8 mouse cellular contexts compared by ENCODE assay signal in genomic region chrX:20704295-20705082, GRCm38 (mm10). TPM values are rescaled to one million over a fixed set of nuclear protein-coding genes. Genes with fewer than 3 reads are reported as not detected.
A peak's percentile ranks its signal among the peaks of the same experiment; 100 is the strongest.
DNase-seq lines count a peak whose midpoint lies in the region; ATAC-seq and TF ChIP-seq lines count a peak whose summit lies in the region.

No protein-coding gene starts in this region.

- H3K9ac ChIP-seq in lung, postnatal 0 days (replicated peaks; ENCODE audit: low read depth): peak overlapping the region; percentile 29; the same call in 1 of the 2 replicates

- no peak for TF ChIP-seq CTCF in Patski (IDR thresholded peaks at IDR 0.05)
- TF ChIP-seq CTCF in lung, postnatal 0 days (IDR thresholded peaks at IDR 0.05): no peak

- 14% methylated on average over 32 of the region's 32 CpGs for WGBS in hindbrain, embryonic 10.5 days
- 10% methylated on average over 30 of the region's 32 CpGs for WGBS in lung, postnatal 0 days

- H3K4me3 ChIP-seq in hindbrain, embryonic 10.5 days: peak overlapping the region; percentile 68
- peak overlapping the region; percentile 54 for H3K4me3 ChIP-seq in lung, postnatal 0 days (ENCODE audit: low read depth, low read length)

- CTCF ChIA-PET in Patski (lab: Charles Lee): no interaction called here

- H3K4me2 ChIP-seq in lung, postnatal 0 days (replicated peaks; ENCODE audit: low read depth, low read length): peak overlapping the region; percentile 59

- no peak for TF ChIP-seq EP300 in lung, postnatal 0 days (IDR thresholded peaks at IDR 0.05)

- POLR2A ChIA-PET in Patski (lab: Charles Lee): no interaction called here

- peak; percentile 33 for DNase-seq in Patski (ENCODE audit: low read depth, low spot score)
- peak; percentile 91 for DNase-seq in cerebellum, adult 9-11 months
- peak; percentile 68 to 83 for DNase-seq in frontal cortex, adult 2 months (ENCODE audit: extremely low spot score in 1 of 2, low spot score in 1 of 2)
- peak; percentile 81 for DNase-seq in hindbrain, embryonic 10.5 days (ENCODE audit: low spot score)
- DNase-seq in layer of hippocampus, postnatal 10 days (ENCODE audit: low spot score in 2 of 2): peak; percentile 63 to 66
- peak; percentile 95 for DNase-seq in lung, postnatal 0 days (ENCODE audit: low spot score)
- DNase-seq in ovary, postnatal 36 days (ENCODE audit: low spot score): peak; percentile 77
- peak; percentile 74 for DNase-seq in thymus, postnatal 25 days

- in situ Hi-C loops in Patski (cut with MboI; ENCODE audit: low pct_unique_long_range_greater_than_20kb): no loop called here

- peak overlapping the region; percentile 90 for H3K27ac ChIP-seq in hindbrain, embryonic 10.5 days
- peak overlapping the region; percentile 86 for H3K27ac ChIP-seq in lung, postnatal 0 days (ENCODE audit: low read length)

- peak; percentile 95 for ATAC-seq in Patski
- peak; percentile 100 for ATAC-seq in lung, postnatal 0 days

- H3K4me1 ChIP-seq in hindbrain, embryonic 10.5 days (replicated peaks): no peaks in the 10 kb centered on the region
- no peaks in the 10 kb centered on the region for H3K4me1 ChIP-seq in lung, postnatal 0 days (ENCODE audit: insufficient read depth, low read depth, low read length)

- H3K36me3 ChIP-seq in hindbrain, embryonic 10.5 days: peaks cover 11% of the 10 kb centered on the region
- no peaks in the 10 kb centered on the region for H3K36me3 ChIP-seq in lung, postnatal 0 days (ENCODE audit: insufficient read depth, low read length)

- H3K27me3 ChIP-seq in Patski: peaks cover 11% of the 10 kb centered on the region
- H3K27me3 ChIP-seq in hindbrain, embryonic 10.5 days (ENCODE audit: insufficient read depth, poor library complexity, severe bottlenecking): no peaks in the 10 kb centered on the region
- H3K27me3 ChIP-seq in lung, postnatal 0 days (replicated peaks; ENCODE audit: insufficient read depth, low read length): no peaks in the 10 kb centered on the region

- H3K9me3 ChIP-seq in hindbrain, embryonic 10.5 days: 0 out of 2 replicates have a peak, but pooled peaks cover 2% of the 10 kb centered on the region
- H3K9me3 ChIP-seq in lung, postnatal 0 days (ENCODE audit: low read length): no peaks in the 10 kb centered on the region

RNA-seq across cellular contexts. Expression of gene Usp11, which starts 0.8 kb away (rescaled TPM):
- polyA plus RNA-seq in Patski (2021): 42.7 TPM
- polyA plus RNA-seq in frontal cortex, adult 2 months (2012; rRNA removed): 107 and 128 TPM in 2 replicates
- polyA plus RNA-seq in hindbrain, embryonic 10.5 days (2016; fragmentation: Nextera tagmentation; extraction: Ambion mirVana): 68.4 and 76.7 TPM in 2 replicates
- total RNA-seq in layer of hippocampus, postnatal 10 days (2021): 10 to 100 TPM; 77.2 to 80.3 TPM
- 6.5 and 6.6 TPM in 2 replicates for polyA plus RNA-seq in lung, postnatal 0 days (2015; fragmentation: Nextera tagmentation; extraction: Ambion mirVana)

RNA-seq across cellular contexts. Expression of gene Cdk16, which starts 16.7 kb away (rescaled TPM):
- polyA plus RNA-seq in Patski (2021): 151 TPM
- polyA plus RNA-seq in frontal cortex, adult 2 months (2012; rRNA removed): 394 and 422 TPM in 2 replicates
- polyA plus RNA-seq in hindbrain, embryonic 10.5 days (2016; fragmentation: Nextera tagmentation; extraction: Ambion mirVana): 125 and 144 TPM in 2 replicates
- total RNA-seq in layer of hippocampus, postnatal 10 days (2021): 100 to 1,000 TPM; 262 TPM
- polyA plus RNA-seq in lung, postnatal 0 days (2015; fragmentation: Nextera tagmentation; extraction: Ambion mirVana): 58.1 and 60.3 TPM in 2 replicates

RNA-seq across cellular contexts. Expression of gene Uba1, which starts 46.4 kb away (rescaled TPM):
- 307 TPM for polyA plus RNA-seq in Patski (2021)
- 253 and 262 TPM in 2 replicates for polyA plus RNA-seq in frontal cortex, adult 2 months (2012; rRNA removed)
- polyA plus RNA-seq in hindbrain, embryonic 10.5 days (2016; fragmentation: Nextera tagmentation; extraction: Ambion mirVana): 261 and 307 TPM in 2 replicates
- 100 to 1,000 TPM; 394 to 409 TPM for total RNA-seq in layer of hippocampus, postnatal 10 days (2021)
- 78.4 and 83.5 TPM in 2 replicates for polyA plus RNA-seq in lung, postnatal 0 days (2015; fragmentation: Nextera tagmentation; extraction: Ambion mirVana)

Comparison
In these comparisons a context has a peak if more than half of its experiments do, and no peak if none do; other contexts are left out.
1. Peak in every context shown above with its lines: DNase-seq, ATAC-seq, H3K4me3 ChIP-seq and H3K27ac ChIP-seq.
2. DNase-seq: peak in every context shown above with its lines; median percentile 95 in lung, postnatal 0 days; 91 in cerebellum, adult 9-11 months; 81 in hindbrain, embryonic 10.5 days; 77 in ovary, postnatal 36 days; 76 in frontal cortex, adult 2 months; 74 in thymus, postnatal 25 days; 64 in layer of hippocampus, postnatal 10 days; 33 in Patski.